Mouse (Mus musculus): ENCODE data around the gene Pi4kb. TPM values are rescaled to one million over a fixed set of nuclear protein-coding genes. Genes with fewer than 3 reads are reported as not detected.
A peak's percentile ranks its signal among the peaks of the same experiment; 100 is the strongest.
"Not testable (repeated sequence)": the region's sequence is repeated elsewhere in the genome, so short reads cannot be mapped to it uniquely, and the experiment has no call there.

Gene Pi4kb
- polyA plus RNA-seq, 1 experiment from 2014 or later = 24.8 TPM

- peak overlapping the region; percentile 80 for H3K9ac ChIP-seq (ENCODE audit: low read length)
- peak overlapping the region; percentile 79 for H3K4me3 ChIP-seq (ENCODE audit: low read depth, low read length)
- H3K36me3 ChIP-seq (ENCODE audit: control insufficient read depth, insufficient read depth, low read length) = peaks cover 17% of the 10 kb centered on the region
- no peaks in the 10 kb centered on the region for H3K9me3 ChIP-seq (ENCODE audit: control insufficient read depth, low read length)
- under 1% methylated on average over 40 of the region's 40 CpGs for WGBS
- peak overlapping the region; percentile 80 for H3K4me2 ChIP-seq (ENCODE audit: low read length)
- peak; percentile 81 for ATAC-seq (replicated peaks; ENCODE audit: low FRiP score, low TSS enrichment, low read depth)
- DNase-seq (ENCODE audit: low spot score) = peak; percentile 96
- peak overlapping the region; percentile 98 for H3K27ac ChIP-seq (ENCODE audit: low read depth)
- no peaks in the 10 kb centered on the region for H3K27me3 ChIP-seq (replicated peaks; ENCODE audit: control insufficient read depth, insufficient read depth, low read length)
- peaks cover 18% of the 10 kb centered on the region for H3K4me1 ChIP-seq (replicated peaks; ENCODE audit: control insufficient read depth, insufficient read depth, low read length)
Measured at GRCm38 (mm10) chr3:95015891-95016531, 41.5 kb downstream of the Pi4kb start.

DNA sequence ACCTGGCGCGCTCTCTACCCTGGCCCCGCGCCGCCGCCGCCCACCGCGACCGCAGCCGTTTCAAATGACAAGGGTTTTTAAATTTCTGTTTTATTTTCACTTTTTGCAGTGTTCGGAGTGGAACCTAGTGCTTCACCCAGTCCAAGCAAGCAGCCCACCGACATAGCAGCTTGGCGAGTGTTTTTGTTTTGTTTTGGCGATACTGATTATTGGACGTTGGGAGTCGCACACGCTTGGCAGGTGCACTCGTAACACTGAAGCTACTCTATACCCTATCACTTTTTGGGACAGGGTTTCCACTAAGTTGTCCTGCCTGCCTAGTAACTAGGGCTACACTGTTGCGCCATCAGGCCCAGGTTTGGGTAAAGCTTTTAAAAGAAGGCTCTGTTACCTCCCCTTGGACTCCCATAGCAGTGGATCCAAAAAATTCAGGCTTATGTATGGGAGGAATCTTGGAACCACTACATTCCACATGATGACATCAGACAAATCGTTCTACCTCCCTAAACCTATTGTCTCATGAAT lies 42.1 kb downstream of the Pi4kb start:
- H3K9me3 ChIP-seq (ENCODE audit: control insufficient read depth, low read length) = no peaks in the 10 kb centered on the region

DNA sequence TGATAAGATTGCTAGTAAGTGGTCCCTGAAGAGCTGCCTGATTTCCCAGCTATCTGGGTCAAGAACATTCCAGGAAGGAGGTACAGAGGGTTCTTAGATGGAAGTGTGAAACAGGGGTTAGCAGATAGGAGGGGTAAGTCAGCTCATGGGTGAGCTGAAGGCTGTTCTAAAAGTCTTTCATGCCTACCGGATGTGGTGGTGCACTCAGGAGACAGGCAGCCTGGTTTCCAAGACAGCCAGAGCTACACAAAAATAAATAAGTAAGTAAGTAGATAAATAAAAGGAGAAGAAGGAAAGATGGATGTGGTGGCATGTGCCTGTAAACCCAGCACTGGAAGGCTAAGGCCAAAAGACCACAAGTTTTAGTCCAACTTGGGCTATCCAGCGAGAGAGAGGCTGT lies 44.2 kb downstream of the Pi4kb start:
- H3K4me3 ChIP-seq (ENCODE audit: low read depth, low read length) = no peak overlapping the region
- no peak overlapping the region for H3K9ac ChIP-seq (ENCODE audit: low read length)
- no peaks in the 10 kb centered on the region for H3K36me3 ChIP-seq (ENCODE audit: control insufficient read depth, insufficient read depth, low read length)
- H3K27me3 ChIP-seq (replicated peaks; ENCODE audit: control insufficient read depth, insufficient read depth, low read length) = no peaks in the 10 kb centered on the region
- H3K4me1 ChIP-seq (replicated peaks; ENCODE audit: control insufficient read depth, insufficient read depth, low read length) = peaks cover 13% of the 10 kb centered on the region
- no peaks in the 10 kb centered on the region for H3K9me3 ChIP-seq (ENCODE audit: control insufficient read depth, low read length)
- DNase-seq (ENCODE audit: low spot score) (no peak), ATAC-seq (replicated peaks; ENCODE audit: low FRiP score, low TSS enrichment, low read depth) (no peak)
- WGBS = 85% methylated on average over 2 of the region's 2 CpGs
- no peak overlapping the region for H3K4me2 ChIP-seq (ENCODE audit: low read length)
- H3K27ac ChIP-seq (ENCODE audit: low read depth) = no peak overlapping the region

More for the DNA sequence above, 42.1 kb downstream of the Pi4kb start:
- H3K36me3 ChIP-seq (ENCODE audit: control insufficient read depth, insufficient read depth, low read length) = peaks cover 12% of the 10 kb centered on the region
- peak overlapping the region; percentile 79 for H3K4me3 ChIP-seq (ENCODE audit: low read depth, low read length)
- peak overlapping the region; percentile 80 for H3K9ac ChIP-seq (ENCODE audit: low read length)
- 4% methylated on average over 21 of the region's 21 CpGs for WGBS
- H3K27me3 ChIP-seq (replicated peaks; ENCODE audit: control insufficient read depth, insufficient read depth, low read length) = no peaks in the 10 kb centered on the region
- H3K4me2 ChIP-seq (ENCODE audit: low read length) = peak overlapping the region; percentile 80
- H3K4me1 ChIP-seq (replicated peaks; ENCODE audit: control insufficient read depth, insufficient read depth, low read length) = peaks cover 18% of the 10 kb centered on the region
- ATAC-seq (replicated peaks; ENCODE audit: low FRiP score, low TSS enrichment, low read depth) = no peak
- peak overlapping the region; percentile 98 for H3K27ac ChIP-seq (ENCODE audit: low read depth)
- no peak for DNase-seq (ENCODE audit: low spot score)

- not testable (repeated sequence) for H3K9ac ChIP-seq (ENCODE audit: low read length); H3K9me3 ChIP-seq (ENCODE audit: control insufficient read depth, low read length); H3K4me2 ChIP-seq (ENCODE audit: low read length); DNase-seq (ENCODE audit: low spot score); H3K27ac ChIP-seq (ENCODE audit: low read depth); ATAC-seq (replicated peaks; ENCODE audit: low FRiP score, low TSS enrichment, low read depth); H3K36me3 ChIP-seq (ENCODE audit: control insufficient read depth, insufficient read depth, low read length); H3K27me3 ChIP-seq (replicated peaks; ENCODE audit: control insufficient read depth, insufficient read depth, low read length); H3K4me3 ChIP-seq (ENCODE audit: low read depth, low read length)
- peaks cover 16% of the 10 kb centered on the region; the same call in 1 of the 2 replicates for H3K4me1 ChIP-seq (replicated peaks; ENCODE audit: control insufficient read depth, insufficient read depth, low read length)
- WGBS = 95% methylated on average over 5 of the region's 5 CpGs
Measured at GRCm38 (mm10) chr3:95020956-95021355, 46.4 kb downstream of the Pi4kb start.

- H3K4me3 ChIP-seq (ENCODE audit: low read depth, low read length) = no peak overlapping the region
- peak overlapping the region; percentile 28 for H3K4me2 ChIP-seq (ENCODE audit: low read length)
- ATAC-seq (replicated peaks; ENCODE audit: low FRiP score, low TSS enrichment, low read depth) (no peak), DNase-seq (ENCODE audit: low spot score) (no peak)
- no peak overlapping the region for H3K27ac ChIP-seq (ENCODE audit: low read depth)
- peak overlapping the region; percentile 13; the same call in 1 of the 2 replicates for H3K9ac ChIP-seq (ENCODE audit: low read length)
- peaks cover 16% of the 10 kb centered on the region for H3K4me1 ChIP-seq (replicated peaks; ENCODE audit: control insufficient read depth, insufficient read depth, low read length)
- H3K9me3 ChIP-seq (ENCODE audit: control insufficient read depth, low read length) = no peaks in the 10 kb centered on the region
- WGBS = 16% methylated on average over 11 of the region's 11 CpGs
- no peaks in the 10 kb centered on the region for H3K36me3 ChIP-seq (ENCODE audit: control insufficient read depth, insufficient read depth, low read length)
- H3K27me3 ChIP-seq (replicated peaks; ENCODE audit: control insufficient read depth, insufficient read depth, low read length) = no peaks in the 10 kb centered on the region
Measured at GRCm38 (mm10) chr3:95024551-95024950, 50.0 kb downstream of the Pi4kb start.

- no peaks in the 10 kb centered on the region for H3K9me3 ChIP-seq (ENCODE audit: control insufficient read depth, low read length)
- H3K4me2 ChIP-seq (ENCODE audit: low read length) = 0 out of 2 replicates have a peak overlapping the region, but pooled peaks have one; percentile 28
- peaks cover 3% of the 10 kb centered on the region for H3K36me3 ChIP-seq (ENCODE audit: control insufficient read depth, insufficient read depth, low read length)
- no peak for DNase-seq (ENCODE audit: low spot score)
- 28% methylated on average over 5 of the region's 5 CpGs for WGBS
- H3K27me3 ChIP-seq (replicated peaks; ENCODE audit: control insufficient read depth, insufficient read depth, low read length) = no peaks in the 10 kb centered on the region
- no peak overlapping the region for H3K27ac ChIP-seq (ENCODE audit: low read depth)
- ATAC-seq (replicated peaks; ENCODE audit: low FRiP score, low TSS enrichment, low read depth) = 0 out of 2 replicates have a peak, but pooled peaks have one; percentile 3
- H3K4me1 ChIP-seq (replicated peaks; ENCODE audit: control insufficient read depth, insufficient read depth, low read length) = peaks cover 16% of the 10 kb centered on the region
- H3K9ac ChIP-seq (ENCODE audit: low read length) = no peak overlapping the region
- H3K4me3 ChIP-seq (ENCODE audit: low read depth, low read length) = no peak overlapping the region
Measured at GRCm38 (mm10) chr3:95025202-95025601, 50.7 kb downstream of the Pi4kb start.

DNA sequence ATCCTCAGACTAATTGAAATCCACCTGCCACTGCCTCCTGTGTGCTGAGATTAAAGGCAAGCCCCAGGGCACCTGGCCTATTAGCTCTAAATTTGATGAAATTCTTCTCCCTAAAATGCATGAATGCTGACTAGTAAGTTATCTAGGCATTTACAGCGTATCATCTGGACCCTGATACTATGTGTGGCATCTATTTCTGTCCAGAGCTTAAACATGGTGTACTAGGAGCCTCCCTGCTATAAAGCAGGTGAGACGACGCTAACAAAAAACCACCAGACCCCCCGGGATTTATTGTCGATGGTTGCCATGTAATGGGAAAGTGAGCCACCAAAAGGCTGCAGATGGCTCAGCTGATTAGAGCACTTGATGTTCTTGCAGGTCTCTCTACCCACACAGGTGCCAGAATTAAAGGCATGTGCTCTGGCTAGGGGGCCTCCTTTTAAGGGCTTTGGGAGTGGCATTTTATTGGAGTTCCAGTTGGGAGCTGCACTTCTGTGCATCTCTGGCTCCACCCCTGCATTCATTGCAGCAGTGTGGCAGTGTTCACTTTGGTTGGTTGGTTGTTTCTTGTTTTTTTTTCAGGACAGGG lies 52.6 kb downstream of the Pi4kb start:
- WGBS = 43% methylated on average over 5 of the region's 5 CpGs
- H3K27ac ChIP-seq (ENCODE audit: low read depth) = peak overlapping the region; percentile 34; the same call in 1 of the 2 replicates
- H3K9ac ChIP-seq (ENCODE audit: low read length) = no peak overlapping the region
- no peak overlapping the region for H3K4me3 ChIP-seq (ENCODE audit: low read depth, low read length)
- H3K4me2 ChIP-seq (ENCODE audit: low read length) = no peak overlapping the region
- no peaks in the 10 kb centered on the region for H3K9me3 ChIP-seq (ENCODE audit: control insufficient read depth, low read length)
- ATAC-seq (replicated peaks; ENCODE audit: low FRiP score, low TSS enrichment, low read depth) = no peak
- peaks cover 16% of the 10 kb centered on the region for H3K4me1 ChIP-seq (replicated peaks; ENCODE audit: control insufficient read depth, insufficient read depth, low read length)
- peaks cover 22% of the 10 kb centered on the region for H3K36me3 ChIP-seq (ENCODE audit: control insufficient read depth, insufficient read depth, low read length)
- no peaks in the 10 kb centered on the region for H3K27me3 ChIP-seq (replicated peaks; ENCODE audit: control insufficient read depth, insufficient read depth, low read length)
- DNase-seq (ENCODE audit: low spot score) = no peak

DNA sequence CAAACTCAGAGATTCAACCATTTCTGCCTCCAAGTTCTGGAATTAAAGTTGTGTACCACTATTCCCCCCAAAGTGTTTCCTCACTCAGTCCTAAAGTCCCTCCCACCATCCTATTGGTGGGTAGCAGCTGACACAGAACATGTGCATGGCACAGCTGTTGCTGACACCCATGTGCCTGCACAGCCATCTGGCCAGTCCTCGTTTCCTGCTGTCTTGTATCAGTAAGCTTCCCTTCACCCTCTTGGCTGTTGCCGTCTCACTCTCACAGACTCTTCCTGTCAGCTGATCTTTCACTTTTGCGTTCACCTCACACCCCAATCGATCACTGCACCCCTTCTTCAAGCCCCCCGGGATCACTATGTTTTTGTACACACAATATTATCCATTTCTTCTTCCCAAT lies 53.2 kb downstream of the Pi4kb start:
- DNase-seq (ENCODE audit: low spot score) (no peak), ATAC-seq (replicated peaks; ENCODE audit: low FRiP score, low TSS enrichment, low read depth) (no peak)
- H3K36me3 ChIP-seq (ENCODE audit: control insufficient read depth, insufficient read depth, low read length) = peaks cover 27% of the 10 kb centered on the region
- WGBS = 36% methylated on average over 5 of the region's 5 CpGs
- no peaks in the 10 kb centered on the region for H3K27me3 ChIP-seq (replicated peaks; ENCODE audit: control insufficient read depth, insufficient read depth, low read length)
- H3K9me3 ChIP-seq (ENCODE audit: control insufficient read depth, low read length) = no peaks in the 10 kb centered on the region
- no peak overlapping the region for H3K9ac ChIP-seq (ENCODE audit: low read length)
- peak overlapping the region; percentile 34; the same call in 1 of the 2 replicates for H3K27ac ChIP-seq (ENCODE audit: low read depth)
- no peak overlapping the region for H3K4me2 ChIP-seq (ENCODE audit: low read length)
- peaks cover 16% of the 10 kb centered on the region for H3K4me1 ChIP-seq (replicated peaks; ENCODE audit: control insufficient read depth, insufficient read depth, low read length)
- H3K4me3 ChIP-seq (ENCODE audit: low read depth, low read length) = no peak overlapping the region

Data from intestine, embryonic 14.5 days (tissue).